Mouse (Mus musculus) bone marrow macrophage, adult 2 months (primary cell): ENCODE results near the gene Bend5.

ENCODE experiments used
- CTCF ChIP-seq: IDR thresholded peaks from 2 replicates; pipeline ENCODE4 v1.5.1; 2012; ENCODE audit warnings: low read depth, mild to moderate bottlenecking, low read length, moderate library complexity
- POLR2A ChIP-seq: IDR thresholded peaks from 2 replicates; pipeline ENCODE4 v1.6.1; 2012; ENCODE audit warnings: mild to moderate bottlenecking, low read depth, low read length, borderline replicate concordance

GRCm38 (mm10) chr4:111469847-111470246 lies 55.0 kb downstream of the Bend5 start:
- TF ChIP-seq CTCF (no peak), POLR2A (no peak)
